Mouse (Mus musculus): ENCODE results near the gene Nr5a1.

DNA sequence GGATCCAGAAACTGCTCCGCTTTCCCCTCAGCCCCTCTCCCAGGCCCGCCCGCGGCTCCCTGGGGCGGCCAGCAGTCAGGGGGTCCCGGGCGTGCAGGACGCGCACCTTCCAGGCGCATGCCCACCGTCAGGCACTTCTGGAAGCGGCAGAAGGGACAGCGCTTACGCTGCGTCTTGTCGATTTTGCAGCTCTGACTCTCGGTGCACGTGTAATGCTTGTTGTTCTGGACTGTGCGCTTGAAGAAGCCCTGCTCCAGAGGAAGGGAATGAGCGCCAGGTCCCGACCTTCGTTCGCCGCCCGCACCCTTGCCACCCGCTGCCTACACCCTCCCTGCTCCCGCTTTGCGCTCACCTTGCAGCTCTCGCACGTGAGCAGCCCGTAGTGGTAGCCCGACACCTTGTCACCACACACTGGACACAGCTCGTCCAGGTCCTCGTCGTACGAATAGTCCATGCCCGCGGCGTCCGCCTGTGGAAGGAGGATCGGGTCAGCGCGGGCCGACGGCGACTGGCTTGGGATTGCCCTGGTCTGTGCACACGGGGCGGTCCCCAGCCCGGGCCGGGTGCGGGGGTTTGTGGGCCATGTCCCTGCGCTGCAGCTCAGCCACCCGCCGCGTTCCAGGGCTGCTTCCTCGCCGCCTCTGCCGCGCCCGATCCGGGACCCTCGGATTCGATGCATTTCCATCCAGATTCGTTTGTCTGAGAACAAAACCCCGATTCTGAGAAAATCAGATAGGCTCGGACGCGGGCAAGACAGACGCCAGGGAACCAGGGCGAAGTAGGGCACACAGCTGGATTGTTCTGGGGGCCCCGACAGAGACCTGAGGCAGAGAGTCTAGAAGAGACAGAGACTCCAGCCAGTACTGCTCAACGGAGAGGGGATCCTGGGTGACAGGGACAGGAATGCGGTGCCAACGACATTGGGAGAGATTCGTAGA lies 3.8 kb downstream of the Nr5a1 start:
- TF ChIP-seq POLR2A (IDR thresholded peaks at IDR 0.05; ENCODE audit: borderline replicate concordance, low read depth, low read length) (no peak), CTCF (IDR thresholded peaks at IDR 0.05; ENCODE audit: low read depth, low read length) (no peak)
